Mouse (Mus musculus): ENCODE results near the gene Ttc32. TPM values are rescaled to one million over a fixed set of nuclear protein-coding genes. Genes with fewer than 3 reads are reported as not detected.
A peak's percentile ranks its signal among the peaks of the same experiment; 100 is the strongest.

Gene Ttc32
- total RNA-seq, 2 experiments from 2014 or later: 24.0 to 29.5 TPM

DNA sequence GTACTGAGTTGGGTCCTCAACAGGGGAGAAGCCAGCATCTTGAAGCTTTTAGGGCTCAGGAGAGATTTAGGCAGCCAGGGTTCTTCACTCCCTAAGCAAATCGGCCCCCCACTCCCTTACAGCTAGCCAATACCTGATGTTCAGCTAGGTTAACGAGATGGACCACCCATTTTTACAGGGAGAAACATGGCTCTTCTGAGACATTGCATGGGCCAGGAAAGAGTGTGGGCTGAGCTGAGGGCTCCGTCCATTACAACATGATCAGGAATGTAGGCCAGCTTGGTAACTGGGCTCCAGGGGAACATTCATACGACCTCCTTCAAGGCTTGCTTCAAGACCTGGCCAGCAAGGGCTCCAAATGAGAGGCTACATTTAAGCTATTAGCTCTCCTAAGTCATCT, 16.9 kb downstream of the Ttc32 start:
- DNase-seq: no peak

- DNase-seq: no peak
Measured at GRCm38 (mm10) chr12:9048090-9048489, 18.3 kb downstream of the Ttc32 start.

GRCm38 (mm10) chr12:9050824-9051223, 21.0 kb downstream of the Ttc32 start:
- DNase-seq: no peak

DNA sequence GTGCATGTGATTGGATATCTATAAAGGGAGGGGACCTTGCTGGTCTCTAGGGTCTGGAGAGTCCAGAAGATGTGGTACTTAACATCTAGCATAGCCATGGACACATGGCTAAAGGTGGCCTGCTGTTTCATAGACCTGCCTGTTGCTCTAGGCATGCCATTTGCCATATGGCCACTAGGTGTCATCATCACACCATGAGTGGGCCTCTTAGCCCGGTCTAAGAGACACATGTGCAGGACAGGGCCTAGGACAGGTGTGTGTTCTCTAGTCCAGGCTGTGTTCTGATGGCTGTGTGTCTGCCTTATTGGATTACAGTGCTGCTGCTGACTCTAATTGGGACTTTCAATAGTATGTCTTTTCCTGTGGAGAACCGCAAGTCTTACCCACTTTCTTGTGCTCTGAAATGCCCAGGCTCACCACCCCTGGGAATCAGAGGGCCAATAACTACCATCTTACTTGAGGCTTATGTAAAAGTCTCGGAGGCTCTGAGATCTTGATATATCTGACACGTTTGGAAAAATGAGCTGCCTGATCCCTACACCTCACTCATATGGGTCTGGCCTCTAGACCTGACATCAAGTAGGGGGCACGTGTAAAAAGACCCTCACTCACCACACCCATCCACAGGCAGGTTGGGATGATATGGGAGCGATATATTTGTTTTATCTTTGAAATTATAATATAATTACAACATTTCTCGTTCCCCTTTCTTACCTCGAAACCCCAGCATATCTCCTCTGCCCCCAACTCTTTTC, 22.5 kb downstream of the Ttc32 start:
- DNase-seq: peak; percentile 81 to 91

DNA sequence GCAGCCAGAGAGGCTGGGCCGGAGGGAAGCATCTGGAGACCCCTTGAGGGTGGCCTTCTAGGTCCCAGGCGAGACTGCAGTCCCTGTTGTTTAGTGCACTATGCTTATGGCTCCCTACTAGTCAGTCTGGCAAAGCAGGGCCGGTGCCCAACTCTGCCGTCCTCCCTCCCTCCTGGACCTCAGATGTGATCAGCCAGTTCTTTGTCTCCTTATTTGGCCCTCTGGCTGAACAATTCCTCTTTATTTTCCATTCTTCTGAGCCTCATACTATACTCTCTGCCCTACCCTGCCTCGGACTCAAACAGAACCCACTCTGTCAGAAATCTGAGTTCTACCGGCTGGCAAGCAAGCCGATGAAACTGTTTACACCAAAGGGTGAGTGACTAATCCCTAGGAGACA, 23.5 kb downstream of the Ttc32 start:
- DNase-seq: no peak

DNA sequence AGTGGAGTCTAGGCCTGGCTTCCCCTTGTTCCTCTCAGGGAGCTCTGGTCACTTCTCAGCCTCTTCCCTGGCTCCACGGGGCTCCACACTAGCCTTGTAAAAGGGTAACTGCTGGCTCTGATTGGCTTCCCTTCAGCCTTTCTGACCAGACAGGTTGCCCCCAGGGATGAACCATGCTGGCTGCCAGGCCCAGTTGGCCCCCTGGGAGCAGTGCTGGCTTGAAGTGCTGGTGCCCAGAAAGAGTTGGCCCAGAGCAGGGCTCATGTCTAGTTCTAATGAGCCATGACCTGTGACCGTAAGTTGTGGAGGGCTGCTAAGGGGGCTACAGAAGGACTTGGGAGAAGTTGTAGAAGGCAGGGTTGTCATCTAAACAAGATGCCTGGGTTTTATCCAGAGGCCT, 24.2 kb downstream of the Ttc32 start:
- no peak for DNase-seq

- DNase-seq: no peak
Measured at GRCm38 (mm10) chr12:9055269-9055668, 25.5 kb downstream of the Ttc32 start.

DNA sequence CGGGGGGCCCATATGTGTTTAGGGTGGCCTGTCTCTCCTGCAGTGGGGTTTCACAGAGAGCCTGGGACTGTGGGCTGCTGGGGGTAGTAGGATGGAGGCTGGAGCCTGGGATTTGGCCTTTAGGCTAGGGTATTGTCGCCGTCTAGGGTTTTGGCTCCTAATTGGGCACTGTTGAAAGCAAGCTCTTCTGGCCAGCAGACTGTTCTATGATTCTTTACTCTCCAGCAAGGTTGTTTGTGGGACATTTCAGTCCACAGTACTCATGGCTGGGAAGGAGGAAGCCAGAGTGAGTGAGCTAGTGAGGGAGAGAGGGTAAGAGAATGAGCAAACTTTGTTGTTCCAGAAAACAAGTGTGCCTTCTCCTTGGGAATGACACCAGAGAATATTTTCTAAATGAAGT, 29.7 kb downstream of the Ttc32 start:
- peak; percentile 42 to 43 for DNase-seq

- peak in 1 of 2 experiments; percentile 35 for DNase-seq
Measured at GRCm38 (mm10) chr12:9059965-9060364, 30.2 kb downstream of the Ttc32 start.

GRCm38 (mm10) chr12:9063611-9064010, 33.8 kb downstream of the Ttc32 start:
- peak; percentile 38 to 50 for DNase-seq

DNA sequence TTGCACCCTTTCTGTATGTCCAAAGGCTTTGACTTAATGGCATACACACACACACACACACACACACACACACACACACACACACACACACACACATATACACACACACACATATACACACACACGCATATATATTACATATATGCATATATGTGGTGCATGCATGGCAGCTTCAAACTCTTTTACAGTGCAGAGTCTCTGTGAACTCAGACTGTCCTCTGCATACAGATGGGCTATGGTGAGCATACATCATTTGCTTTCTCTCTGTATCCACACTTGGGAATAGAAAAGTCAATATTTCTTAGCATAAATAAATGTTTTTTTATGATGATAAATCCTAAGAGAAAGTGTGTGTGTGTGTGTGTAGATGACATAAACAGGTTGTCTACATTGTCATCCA, 41.3 kb downstream of the Ttc32 start:
- no peak for DNase-seq

GRCm38 (mm10) chr12:9071493-9071892, 41.7 kb downstream of the Ttc32 start:
- DNase-seq: no peak

- peak; percentile 70 to 88 for DNase-seq
Measured at GRCm38 (mm10) chr12:9077554-9078125, 47.8 kb downstream of the Ttc32 start.

GRCm38 (mm10) chr12:9090226-9090625, 60.4 kb downstream of the Ttc32 start:
- no peak for DNase-seq

Other genes starting within 250 kb of the Ttc32 start
- gene Laptm4a, start 108.3 kb upstream of the Ttc32 start, total RNA-seq (2021): 100 to 1,000 TPM; 366 to 407 TPM
- gene Matn3, start 82.1 kb upstream of the Ttc32 start, total RNA-seq (2021): not detected
- 10 to 100 TPM; 10.2 to 10.5 TPM for gene Wdr35, start 56.1 kb upstream of the Ttc32 start, total RNA-seq (2021)

Measured in heart, adult 18-20 months (tissue).